Mouse (Mus musculus) lung, postnatal 0 days (tissue): Measurements from ENCODE around the gene Clec4d. TPM values are rescaled to one million over a fixed set of nuclear protein-coding genes. Genes with fewer than 3 reads are reported as not detected.

Experiments
- ATAC-seq: fragments of 200-750 bp; cut with Nextera tagmentation; 2 replicates; pipeline ENCODE4 v1.8.0; 2017; ENCODE audit warnings: moderate library complexity
- DNase-seq: peaks from one replicate; pipeline ENCODE4 v3.0.0-alpha.2; 2016; ENCODE audit warnings: low spot score
- H3K27ac ChIP-seq: fragments of 300-500 bp; sonication (generic); 2 replicates; pipeline ENCODE4 v1.5.1; 2014; ENCODE audit warnings: antibody characterized with exemption, mild to moderate bottlenecking, low read length, mixed read lengths
- H3K27me3 ChIP-seq: fragments of 300-500 bp; sonication (generic); replicated peaks from 2 replicates; pipeline ENCODE4 v1.6.1; 2014; ENCODE audit warnings: low read length, mixed read lengths; ENCODE audit not compliant: insufficient read depth
- H3K36me3 ChIP-seq: fragments of 300-500 bp; sonication (generic); 2 replicates; pipeline ENCODE4 v1.6.1; 2014; ENCODE audit warnings: low read length, mixed read lengths; ENCODE audit not compliant: insufficient read depth
- H3K4me1 ChIP-seq: fragments of 300-500 bp; sonication (generic); 2 replicates; pipeline ENCODE4 v1.6.1; 2014; ENCODE audit warnings: antibody characterized with exemption, low read depth, low read length, mixed read lengths; ENCODE audit not compliant: insufficient read depth
- H3K4me2 ChIP-seq: fragments of 300-500 bp; sonication (generic); replicated peaks from 2 replicates; pipeline ENCODE4 v1.6.1; 2014; ENCODE audit warnings: low read depth, mild to moderate bottlenecking, low read length, moderate library complexity, mixed read lengths
- H3K4me3 ChIP-seq: fragments of 300-500 bp; sonication (generic); 2 replicates; pipeline ENCODE4 v1.5.1; 2014; ENCODE audit warnings: low read depth, low read length
- H3K9ac ChIP-seq: fragments of 300-500 bp; sonication (generic); replicated peaks from 2 replicates; pipeline ENCODE4 v1.6.1; 2014; ENCODE audit warnings: low read depth, mild to moderate bottlenecking
- H3K9me3 ChIP-seq: fragments of 300-500 bp; sonication (generic); 2 replicates; pipeline ENCODE4 v1.6.1; 2016; ENCODE audit warnings: low read length, mixed read lengths
- CTCF ChIP-seq: IDR thresholded peaks from 2 replicates; pipeline ENCODE4 v1.5.1; 2016; ENCODE audit warnings: antibody characterized with exemption, mild to moderate bottlenecking
- EP300 ChIP-seq: IDR thresholded peaks from 2 replicates; pipeline ENCODE4 v1.6.1; 2016; ENCODE audit warnings: antibody characterized with exemption, mild to moderate bottlenecking, control low read depth
- WGBS: fragments of 180-500 bp; shearing (Covaris S2); extraction: QIAGEN DNeasy Blood & Tissue Kit; methylation state at CpG from one replicate; pipeline ENCODE4 v1.1.7; 2014; 5-methylcytosine and 5-hydroxymethylcytosine counted together
- polyA plus RNA-seq: library from polyadenylated mRNA; unstranded; fragments of >200 nt; fragmentation: Nextera tagmentation; extraction: Ambion mirVana; gene quantifications from 2 replicates; pipeline ENCODE4 v1.2.1, GENCODE M21; 2015

Clec4d gene
- polyA plus RNA-seq, 1 experiment from 2014 or later = 2.5 TPM

- H3K9ac ChIP-seq = no peak overlapping the region
- H3K27me3 ChIP-seq = no peaks in the 10 kb centered on the region
- no peaks in the 10 kb centered on the region for H3K4me1 ChIP-seq
- ATAC-seq (no peak), DNase-seq (peak; percentile 13)
- no peak overlapping the region for H3K4me3 ChIP-seq
- TF ChIP-seq EP300 (no peak), CTCF (no peak)
- H3K4me2 ChIP-seq = no peak overlapping the region
- H3K27ac ChIP-seq = no peak overlapping the region
- no peaks in the 10 kb centered on the region for H3K9me3 ChIP-seq
- H3K36me3 ChIP-seq = no peaks in the 10 kb centered on the region
Measured at GRCm38 (mm10) chr6:123252735-123253134, 9.2 kb upstream of the Clec4d start.

GRCm38 (mm10) chr6:123258946-123259345 lies 3.0 kb upstream of the Clec4d start:
- Histone ChIP-seq H3K4me3 (no peak overlapping the region), H3K9ac (no peak overlapping the region), H3K27me3 (no peaks in the 10 kb centered on the region), H3K36me3 (no peaks in the 10 kb centered on the region), H3K9me3 (no peaks in the 10 kb centered on the region), H3K27ac (no peak overlapping the region), H3K4me1 (no peaks in the 10 kb centered on the region), H3K4me2 (no peak overlapping the region)
- DNase-seq = no peak
- TF ChIP-seq CTCF (no peak), EP300 (no peak)
- WGBS = 64% methylated on average over 3 of the region's 3 CpGs
- no peak for ATAC-seq

DNA sequence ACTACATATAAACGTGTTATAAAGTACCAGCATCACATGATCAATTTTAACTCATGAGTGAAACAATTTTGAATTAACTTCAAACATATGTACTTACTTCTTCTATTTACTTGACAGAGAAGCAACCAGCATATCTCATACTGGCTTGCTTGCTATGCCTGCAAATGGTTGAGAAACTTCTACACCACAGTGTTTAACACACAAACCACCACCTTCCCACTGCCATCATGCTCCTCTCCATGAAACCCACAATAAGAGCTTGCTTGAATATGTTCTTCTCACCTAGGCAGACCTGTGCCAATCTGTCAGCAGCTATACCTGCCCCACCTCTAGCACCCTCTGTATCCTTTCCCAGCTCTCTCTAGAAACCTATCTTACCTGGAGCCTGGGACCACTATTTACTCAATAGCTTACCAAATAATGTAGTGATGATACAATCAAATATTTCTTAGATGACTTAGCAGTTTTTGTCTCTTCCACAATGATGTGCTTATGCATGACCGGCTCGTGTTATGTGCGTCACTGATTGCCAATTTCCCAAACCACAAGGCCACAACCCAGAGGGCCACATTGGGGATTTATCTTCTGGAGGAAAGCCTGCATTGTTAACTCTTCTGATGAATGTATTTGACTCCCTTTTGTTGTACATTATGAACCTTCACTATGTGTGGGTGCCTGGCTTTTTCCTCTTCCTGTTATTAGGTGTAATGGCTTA lies 1.9 kb upstream of the Clec4d start:
- Histone ChIP-seq H3K9me3 (no peaks in the 10 kb centered on the region), H3K9ac (no peak overlapping the region), H3K36me3 (no peaks in the 10 kb centered on the region), H3K27ac (no peak overlapping the region), H3K4me1 (no peaks in the 10 kb centered on the region), H3K4me3 (no peak overlapping the region), H3K4me2 (no peak overlapping the region), H3K27me3 (no peaks in the 10 kb centered on the region)
- DNase-seq (no peak), ATAC-seq (no peak)
- no peak for TF ChIP-seq CTCF
- TF ChIP-seq EP300 = no peak
- 73% methylated on average over 4 of the region's 4 CpGs for WGBS

- H3K9me3 ChIP-seq = no peaks in the 10 kb centered on the region
- no peak for DNase-seq
- no peak for ATAC-seq
- WGBS = 71% methylated on average over 1 of the region's 1 CpGs
- H3K4me3 ChIP-seq = no peak overlapping the region
- no peaks in the 10 kb centered on the region for H3K4me1 ChIP-seq
- no peak overlapping the region for H3K4me2 ChIP-seq
- no peaks in the 10 kb centered on the region for H3K27me3 ChIP-seq
- H3K27ac ChIP-seq = no peak overlapping the region
- H3K36me3 ChIP-seq = no peaks in the 10 kb centered on the region
- TF ChIP-seq CTCF = no peak
- no peak for TF ChIP-seq EP300
- H3K9ac ChIP-seq = no peak overlapping the region
Measured at GRCm38 (mm10) chr6:123260868-123261267, 1.0 kb upstream of the Clec4d start.

DNA sequence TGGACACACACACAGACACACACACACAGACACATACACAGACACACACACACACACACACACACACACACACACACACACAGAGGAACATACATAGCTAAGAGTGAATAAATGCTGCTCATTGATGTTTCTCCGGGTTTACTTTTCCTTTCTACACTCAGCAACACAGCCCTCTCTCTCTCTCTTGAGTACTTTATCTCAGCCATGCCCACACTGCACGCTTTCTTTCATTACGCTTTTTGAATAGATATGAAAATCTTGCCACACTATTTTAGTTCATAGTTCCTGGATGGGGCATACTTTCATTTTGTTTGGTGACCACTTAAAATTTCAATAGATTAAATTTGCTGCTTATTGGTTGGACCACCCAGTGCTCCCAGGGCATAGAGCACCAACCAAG lies 2.3 kb downstream of the Clec4d start:
- DNase-seq (no peak), ATAC-seq (no peak)
- H3K9ac ChIP-seq = no peak overlapping the region
- WGBS = 79% methylated on average over 3 of the region's 3 CpGs
- no peak overlapping the region for H3K4me2 ChIP-seq
- H3K4me1 ChIP-seq = no peaks in the 10 kb centered on the region
- no peaks in the 10 kb centered on the region for H3K9me3 ChIP-seq
- H3K4me3 ChIP-seq = no peak overlapping the region
- no peak overlapping the region for H3K27ac ChIP-seq
- TF ChIP-seq EP300 = no peak
- TF ChIP-seq CTCF = no peak
- H3K27me3 ChIP-seq = no peaks in the 10 kb centered on the region
- no peaks in the 10 kb centered on the region for H3K36me3 ChIP-seq

- Histone ChIP-seq H3K4me2 (no peak overlapping the region), H3K9ac (no peak overlapping the region), H3K27ac (no peak overlapping the region), H3K9me3 (no peaks in the 10 kb centered on the region), H3K4me3 (no peak overlapping the region), H3K27me3 (no peaks in the 10 kb centered on the region), H3K4me1 (no peaks in the 10 kb centered on the region), H3K36me3 (no peaks in the 10 kb centered on the region)
- DNase-seq (peak; percentile 30), ATAC-seq (no peak)
- TF ChIP-seq EP300 (no peak), CTCF (no peak)
- WGBS = 81% methylated on average over 4 of the region's 4 CpGs
Measured at GRCm38 (mm10) chr6:123265809-123266208, 3.9 kb downstream of the Clec4d start.

DNA sequence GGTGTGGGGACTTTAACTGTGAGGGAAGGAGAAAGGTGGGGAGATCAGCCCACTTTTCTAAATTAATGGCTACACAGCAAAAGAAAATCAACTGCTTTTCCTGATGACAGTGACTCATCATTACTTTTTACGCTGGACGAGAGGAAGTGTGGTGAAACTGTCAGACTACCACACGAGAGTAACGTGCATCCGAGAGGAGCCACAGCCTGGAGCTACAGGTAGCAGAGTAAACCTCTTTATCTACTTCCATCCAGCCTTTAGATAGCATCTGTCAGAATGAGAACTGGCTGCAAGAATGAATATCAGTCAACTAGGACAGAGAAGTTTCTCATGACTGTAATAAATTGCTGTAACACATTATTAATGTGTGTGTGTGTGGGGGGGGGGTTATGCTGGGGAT lies 5.0 kb downstream of the Clec4d start:
- Histone ChIP-seq H3K4me1 (no peaks in the 10 kb centered on the region), H3K36me3 (no peaks in the 10 kb centered on the region), H3K27me3 (no peaks in the 10 kb centered on the region), H3K4me2 (no peak overlapping the region), H3K4me3 (no peak overlapping the region), H3K27ac (no peak overlapping the region), H3K9me3 (no peaks in the 10 kb centered on the region), H3K9ac (no peak overlapping the region)
- 68% methylated on average over 5 of the region's 5 CpGs for whole genome bisulfite sequencing
- TF ChIP-seq CTCF (no peak), EP300 (no peak)
- DNase-seq = no peak
- ATAC-seq = no peak
